Mouse (Mus musculus) heart, embryonic 14.5 days (tissue): ENCODE results near the gene Dgkb. TPM values are rescaled to one million over a fixed set of nuclear protein-coding genes. Genes with fewer than 3 reads are reported as not detected.

ENCODE experiments used
- ATAC-seq: fragments of 200-750 bp; cut with Nextera tagmentation; 2 replicates; pipeline ENCODE4 v1.8.0; 2017; ENCODE audit warnings: low read depth, moderate TSS enrichment; ENCODE audit not compliant: insufficient number of reproducible peaks, insufficient read depth, low FRiP score
- H3K27ac ChIP-seq, 2 experiments: fragments of 200-500 bp in 1 of 2; fragments of 300-500 bp in 1 of 2; sonication (generic) in 1 of 2; replicated peaks in 1 of 2; 2 replicates each; pipeline ENCODE4 v1.5.1; 2012 to 2014; ENCODE audit warnings: low read depth in 2 of 2, low read length in 2 of 2, control low read depth in 1 of 2, mild to moderate bottlenecking in 1 of 2, mixed read lengths in 1 of 2; ENCODE audit not compliant: control insufficient read depth in 1 of 2, insufficient read depth in 1 of 2
- H3K27me3 ChIP-seq: fragments of 300-500 bp; sonication (generic); 2 replicates; pipeline ENCODE4 v1.6.1; 2014; ENCODE audit warnings: mild to moderate bottlenecking, low read length, control low read depth; ENCODE audit not compliant: control insufficient read depth, insufficient read depth
- H3K36me3 ChIP-seq: fragments of 300-500 bp; sonication (generic); 2 replicates; pipeline ENCODE4 v1.6.1; 2014; ENCODE audit warnings: mild to moderate bottlenecking, control low read depth, low read length, mixed read lengths; ENCODE audit not compliant: control insufficient read depth, insufficient read depth
- H3K4me1 ChIP-seq, 2 experiments: fragments of 200-500 bp in 1 of 2; fragments of 300-500 bp in 1 of 2; sonication (generic) in 1 of 2; 2 replicates each; pipeline ENCODE4 v1.6.1; 2012 to 2014; ENCODE audit warnings: low read length in 2 of 2, control low read depth in 1 of 2, mixed read lengths in 1 of 2; ENCODE audit not compliant: control insufficient read depth in 2 of 2, insufficient read depth in 2 of 2
- H3K4me2 ChIP-seq: fragments of 300-500 bp; sonication (generic); 2 replicates; pipeline ENCODE4 v1.6.1; 2014; ENCODE audit warnings: mild to moderate bottlenecking, low read length
- H3K4me3 ChIP-seq, 2 experiments: fragments of 200-500 bp in 1 of 2; fragments of 300-500 bp in 1 of 2; sonication (generic) in 1 of 2; 2 replicates each; pipeline ENCODE4 v1.5.1; 2012 to 2014; ENCODE audit warnings: low read length in 2 of 2, mild to moderate bottlenecking in 2 of 2, control low read depth in 1 of 2, low read depth in 1 of 2, moderate library complexity in 1 of 2; ENCODE audit not compliant: control insufficient read depth in 1 of 2, insufficient read depth in 1 of 2
- H3K9ac ChIP-seq: fragments of 300-500 bp; sonication (generic); 2 replicates; pipeline ENCODE4 v1.6.1; 2014; ENCODE audit warnings: mild to moderate bottlenecking, low read length
- H3K9me3 ChIP-seq: fragments of 300-500 bp; sonication (generic); 2 replicates; pipeline ENCODE4 v1.6.1; 2016; ENCODE audit warnings: low read length, control low read depth; ENCODE audit not compliant: control insufficient read depth
- WGBS: fragments of 180-500 bp; shearing (Covaris S2); extraction: QIAGEN DNeasy Blood & Tissue Kit; methylation state at CpG from one replicate; pipeline ENCODE4 v1.1.7; 2014; 5-methylcytosine and 5-hydroxymethylcytosine counted together
- polyA plus RNA-seq: library from polyadenylated mRNA; unstranded; fragments of >200 nt; fragmentation: Nextera tagmentation; extraction: Ambion mirVana; gene quantifications from 2 replicates; pipeline ENCODE4 v1.2.1, GENCODE M21; 2014

Gene Dgkb
- polyA plus RNA-seq, 1 experiment from 2014 or later, result 0.41 TPM

- no peaks in the 10 kb centered on the region for H3K4me1 ChIP-seq
- H3K9me3 ChIP-seq, result no peaks in the 10 kb centered on the region
- no peaks in the 10 kb centered on the region for H3K27me3 ChIP-seq
- WGBS, result 63% methylated on average over 6 of the region's 6 CpGs
- H3K27ac ChIP-seq, result no peak overlapping the region
- H3K36me3 ChIP-seq, result no peaks in the 10 kb centered on the region
- no peak overlapping the region for H3K4me2 ChIP-seq
- H3K9ac ChIP-seq, result no peak overlapping the region
- no peak overlapping the region for H3K4me3 ChIP-seq
- ATAC-seq, result no peak
Measured at GRCm38 (mm10) chr12:37996417-37996946, 179.0 kb downstream of the Dgkb start.

GRCm38 (mm10) chr12:38017674-38018073 lies 200.1 kb downstream of the Dgkb start:
- Histone ChIP-seq H3K4me3 (no peak overlapping the region), H3K36me3 (no peaks in the 10 kb centered on the region), H3K9ac (no peak overlapping the region), H3K4me1 (no peaks in the 10 kb centered on the region), H3K4me2 (no peak overlapping the region), H3K27ac (no peak overlapping the region), H3K9me3 (no peaks in the 10 kb centered on the region), H3K27me3 (no peaks in the 10 kb centered on the region)
- ATAC-seq, result no peak
- WGBS, result 69% methylated on average over 4 of the region's 4 CpGs

DNA sequence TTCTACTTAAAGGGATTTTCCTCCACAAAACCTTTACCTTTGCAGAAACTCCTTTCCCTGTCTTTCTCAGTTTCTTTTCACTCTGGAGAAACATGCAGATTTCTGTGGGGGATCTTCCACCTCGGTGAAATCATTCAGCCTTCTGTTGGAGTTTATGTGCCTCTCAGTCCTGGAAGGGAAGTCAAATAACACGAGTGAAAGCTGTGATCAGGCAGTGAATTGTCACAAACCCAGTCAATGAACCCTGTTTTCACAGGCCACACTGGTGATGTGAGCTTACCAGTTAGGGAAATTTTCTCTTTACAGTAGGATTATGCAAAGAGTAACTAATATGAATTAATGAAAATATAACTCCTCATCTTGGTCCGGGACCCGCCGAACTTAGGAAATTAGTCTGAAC lies 229.7 kb downstream of the Dgkb start:
- no peak for ATAC-seq
- H3K4me2 ChIP-seq, result no peak overlapping the region
- H3K9ac ChIP-seq, result no peak overlapping the region
- H3K9me3 ChIP-seq, result no peaks in the 10 kb centered on the region
- H3K36me3 ChIP-seq, result no peaks in the 10 kb centered on the region
- H3K27me3 ChIP-seq, result no peaks in the 10 kb centered on the region
- H3K4me1 ChIP-seq, result no peaks in the 10 kb centered on the region
- no peak overlapping the region for H3K27ac ChIP-seq
- WGBS, result 83% methylated on average over 5 of the region's 5 CpGs
- no peak overlapping the region for H3K4me3 ChIP-seq

- no peaks in the 10 kb centered on the region for H3K4me1 ChIP-seq
- no peak overlapping the region for H3K9ac ChIP-seq
- H3K4me2 ChIP-seq, result no peak overlapping the region
- H3K27me3 ChIP-seq, result no peaks in the 10 kb centered on the region
- no peak overlapping the region for H3K4me3 ChIP-seq
- ATAC-seq, result no peak
- WGBS, result 79% methylated on average over 3 of the region's 3 CpGs
- no peak overlapping the region for H3K27ac ChIP-seq
- no peaks in the 10 kb centered on the region for H3K9me3 ChIP-seq
- no peaks in the 10 kb centered on the region for H3K36me3 ChIP-seq
Measured at GRCm38 (mm10) chr12:38088224-38088623, 270.7 kb downstream of the Dgkb start.

DNA sequence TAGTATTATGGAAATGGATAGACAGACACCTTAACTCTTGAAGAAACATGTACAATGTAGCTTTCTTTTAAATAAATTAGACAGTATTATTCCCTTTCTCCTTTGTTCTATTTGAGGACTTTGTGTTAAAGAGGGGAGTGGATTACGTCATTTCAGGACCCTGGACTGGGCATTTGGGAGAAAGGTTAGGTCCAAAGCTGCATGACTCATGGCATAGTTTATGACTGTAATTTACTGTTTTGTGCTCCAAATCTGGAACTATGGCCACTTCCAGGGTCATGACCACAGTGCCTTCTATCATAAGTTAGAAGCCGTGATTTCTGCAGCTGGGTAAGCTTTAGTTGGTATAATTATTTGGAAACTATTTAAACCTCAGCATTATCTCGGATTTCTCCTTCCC lies 294.4 kb downstream of the Dgkb start:
- H3K4me1 ChIP-seq, result no peaks in the 10 kb centered on the region
- H3K9ac ChIP-seq, result no peak overlapping the region
- H3K27me3 ChIP-seq, result no peaks in the 10 kb centered on the region
- H3K4me3 ChIP-seq, result no peak overlapping the region
- H3K4me2 ChIP-seq, result no peak overlapping the region
- no peaks in the 10 kb centered on the region for H3K9me3 ChIP-seq
- H3K36me3 ChIP-seq, result no peaks in the 10 kb centered on the region
- WGBS, result 72% methylated on average over 3 of the region's 3 CpGs
- H3K27ac ChIP-seq, result no peak overlapping the region
- no peak for ATAC-seq

DNA sequence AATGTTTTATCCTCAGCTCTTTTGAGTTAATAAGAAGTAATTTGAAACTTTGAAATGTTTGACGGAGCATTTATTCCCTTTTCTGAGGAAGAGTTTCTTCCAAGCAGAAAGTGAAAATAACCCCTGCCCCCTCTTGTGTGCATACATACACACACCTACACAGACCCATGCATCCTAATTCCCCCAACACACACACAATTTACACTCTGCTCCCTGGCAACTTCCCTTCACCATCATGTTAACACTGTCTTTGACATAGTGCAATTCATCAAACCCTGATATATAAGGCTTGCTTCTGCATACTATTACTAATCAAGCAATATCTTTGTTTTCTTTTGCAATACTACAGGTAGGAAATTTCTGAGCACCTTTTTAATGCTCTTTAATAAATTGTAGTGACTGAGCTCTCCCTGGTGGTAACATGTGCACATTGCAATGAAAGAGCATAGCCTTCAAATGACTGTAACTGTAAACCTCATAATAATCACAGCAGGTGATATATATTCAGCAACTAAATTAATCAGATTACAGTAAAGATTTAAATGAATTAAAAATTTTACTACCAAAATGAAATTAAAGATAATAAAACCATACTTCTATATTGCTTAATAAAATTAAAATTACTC lies 297.6 kb downstream of the Dgkb start:
- H3K4me2 ChIP-seq, result no peak overlapping the region
- H3K4me1 ChIP-seq, result no peaks in the 10 kb centered on the region
- H3K36me3 ChIP-seq, result no peaks in the 10 kb centered on the region
- H3K27me3 ChIP-seq, result no peaks in the 10 kb centered on the region
- H3K9me3 ChIP-seq, result no peaks in the 10 kb centered on the region
- H3K27ac ChIP-seq, result no peak overlapping the region
- 67% methylated on average over 1 of the region's 1 CpGs for WGBS
- no peak overlapping the region for H3K4me3 ChIP-seq
- no peak overlapping the region for H3K9ac ChIP-seq
- ATAC-seq, result no peak

- no peak for ATAC-seq
- Histone ChIP-seq H3K27me3 (no peaks in the 10 kb centered on the region), H3K27ac (no peak overlapping the region), H3K36me3 (no peaks in the 10 kb centered on the region), H3K4me1 (no peaks in the 10 kb centered on the region), H3K9me3 (no peaks in the 10 kb centered on the region), H3K4me2 (no peak overlapping the region), H3K4me3 (no peak overlapping the region), H3K9ac (no peak overlapping the region)
Measured at GRCm38 (mm10) chr12:38123524-38123923, 306.0 kb downstream of the Dgkb start.

DNA sequence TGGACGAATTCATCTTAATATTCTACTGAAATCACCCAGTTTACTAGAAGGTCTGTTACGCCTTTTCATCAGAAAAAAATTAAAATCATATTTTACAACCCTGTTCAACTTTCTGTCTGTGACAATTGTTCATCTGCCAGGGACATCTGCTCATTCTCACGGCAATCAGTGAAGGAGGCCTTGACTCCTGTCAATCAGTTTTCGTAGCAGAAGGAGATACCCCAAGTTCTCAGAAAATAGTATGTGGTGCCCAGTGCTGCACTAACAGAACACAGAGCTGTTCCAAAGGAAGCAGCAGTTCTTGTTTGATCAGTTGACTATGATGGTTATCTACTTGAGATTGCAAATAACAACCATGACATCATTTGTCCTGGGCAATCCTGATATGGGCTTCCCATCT lies 307.8 kb downstream of the Dgkb start:
- WGBS, result 60% methylated on average over 4 of the region's 4 CpGs

More for the DNA sequence above, 307.8 kb downstream of the Dgkb start:
- Histone ChIP-seq H3K27me3 (no peaks in the 10 kb centered on the region), H3K4me2 (no peak overlapping the region), H3K36me3 (no peaks in the 10 kb centered on the region), H3K27ac (no peak overlapping the region), H3K4me1 (no peaks in the 10 kb centered on the region), H3K9me3 (no peaks in the 10 kb centered on the region), H3K9ac (no peak overlapping the region), H3K4me3 (no peak overlapping the region)
- no peak for ATAC-seq
